Mouse (Mus musculus): Measurements from ENCODE around the gene Slc38a8. TPM values are rescaled to one million over a fixed set of nuclear protein-coding genes. Genes with fewer than 3 reads are reported as not detected.

Gene Slc38a8
- polyA plus RNA-seq, 1 experiment from 2014 or later: not detected

GRCm38 (mm10) chr8:119440952-119441270, 60.6 kb downstream of the Slc38a8 start:
- H3K4me2 ChIP-seq (replicated peaks; ENCODE audit: low read depth): peak overlapping the region; percentile 18
- H3K9ac ChIP-seq (ENCODE audit: low read length): no peak overlapping the region
- H3K4me3 ChIP-seq (ENCODE audit: low read depth, low read length): no peak overlapping the region
- ATAC-seq (ENCODE audit: low FRiP score, low TSS enrichment): peak; percentile 33
- DNase-seq (ENCODE audit: low spot score): no peak
- H3K9me3 ChIP-seq (ENCODE audit: control insufficient read depth, low read length): no peaks in the 10 kb centered on the region
- peaks cover 9% of the 10 kb centered on the region; the same call in 1 of the 2 replicates for H3K4me1 ChIP-seq (replicated peaks; ENCODE audit: control insufficient read depth, insufficient read depth)
- H3K36me3 ChIP-seq (ENCODE audit: control insufficient read depth, insufficient read depth, low read length): peaks cover 5% of the 10 kb centered on the region; the same call in 1 of the 2 replicates
- TF ChIP-seq CTCF (IDR thresholded peaks at IDR 0.05; ENCODE audit: low read depth) (no peak), EP300 (optimal IDR thresholded peaks at IDR 0.05) (no peak)
- no peaks in the 10 kb centered on the region for H3K27me3 ChIP-seq (ENCODE audit: control insufficient read depth, insufficient read depth, low read length)
- no peak overlapping the region for H3K27ac ChIP-seq (replicated peaks)
- 24% methylated on average over 1 of the region's 1 CpGs for WGBS

- H3K4me1 ChIP-seq (replicated peaks; ENCODE audit: control insufficient read depth, insufficient read depth): peaks cover 9% of the 10 kb centered on the region; the same call in 1 of the 2 replicates
- peak overlapping the region; percentile 65; the same call in 1 of the 2 replicates for H3K27ac ChIP-seq (replicated peaks)
- no peak overlapping the region for H3K9ac ChIP-seq (ENCODE audit: low read length)
- peaks cover 5% of the 10 kb centered on the region; the same call in 1 of the 2 replicates for H3K36me3 ChIP-seq (ENCODE audit: control insufficient read depth, insufficient read depth, low read length)
- peak overlapping the region; percentile 29 for H3K4me2 ChIP-seq (replicated peaks; ENCODE audit: low read depth)
- WGBS: 16% methylated on average over 16 of the region's 16 CpGs
- no peaks in the 10 kb centered on the region for H3K27me3 ChIP-seq (ENCODE audit: control insufficient read depth, insufficient read depth, low read length)
- H3K4me3 ChIP-seq (ENCODE audit: low read depth, low read length): no peak overlapping the region
- no peaks in the 10 kb centered on the region for H3K9me3 ChIP-seq (ENCODE audit: control insufficient read depth, low read length)
- peak; percentile 83 for DNase-seq (ENCODE audit: low spot score)
- peak; percentile 56 for ATAC-seq (ENCODE audit: low FRiP score, low TSS enrichment)
- TF ChIP-seq CTCF (IDR thresholded peaks at IDR 0.05; ENCODE audit: low read depth) (peak; percentile 80), EP300 (optimal IDR thresholded peaks at IDR 0.05) (no peak)
Observed at GRCm38 (mm10) chr8:119440250-119440951, 61.1 kb downstream of the Slc38a8 start.

GRCm38 (mm10) chr8:119439893-119440249, 61.6 kb downstream of the Slc38a8 start:
- Histone ChIP-seq H3K4me3 (ENCODE audit: low read depth, low read length) (peak overlapping the region; percentile 1; the same call in 1 of the 2 replicates), H3K4me2 (replicated peaks; ENCODE audit: low read depth) (peak overlapping the region; percentile 29; the same call in 1 of the 2 replicates), H3K36me3 (ENCODE audit: control insufficient read depth, insufficient read depth, low read length) (peaks cover 5% of the 10 kb centered on the region; the same call in 1 of the 2 replicates), H3K9ac (ENCODE audit: low read length) (no peak overlapping the region), H3K27ac (replicated peaks) (peak overlapping the region; percentile 65), H3K27me3 (ENCODE audit: control insufficient read depth, insufficient read depth, low read length) (no peaks in the 10 kb centered on the region), H3K9me3 (ENCODE audit: control insufficient read depth, low read length) (no peaks in the 10 kb centered on the region), H3K4me1 (replicated peaks; ENCODE audit: control insufficient read depth, insufficient read depth) (peaks cover 9% of the 10 kb centered on the region; the same call in 1 of the 2 replicates)
- WGBS: 62% methylated on average over 7 of the region's 7 CpGs
- TF ChIP-seq EP300 (optimal IDR thresholded peaks at IDR 0.05) (no peak), CTCF (IDR thresholded peaks at IDR 0.05; ENCODE audit: low read depth) (no peak)
- DNase-seq (ENCODE audit: low spot score) (no peak), ATAC-seq (ENCODE audit: low FRiP score, low TSS enrichment) (peak; percentile 11; the same call in 1 of the 2 replicates)

GRCm38 (mm10) chr8:119439424-119439823, 62.1 kb downstream of the Slc38a8 start:
- Histone ChIP-seq H3K27me3 (ENCODE audit: control insufficient read depth, insufficient read depth, low read length) (no peaks in the 10 kb centered on the region), H3K4me2 (replicated peaks; ENCODE audit: low read depth) (peak overlapping the region; percentile 62), H3K9me3 (ENCODE audit: control insufficient read depth, low read length) (no peaks in the 10 kb centered on the region), H3K36me3 (ENCODE audit: control insufficient read depth, insufficient read depth, low read length) (peaks cover 5% of the 10 kb centered on the region; the same call in 1 of the 2 replicates), H3K9ac (ENCODE audit: low read length) (no peak overlapping the region), H3K27ac (replicated peaks) (peak overlapping the region; percentile 65), H3K4me3 (ENCODE audit: low read depth, low read length) (peak overlapping the region; percentile 1; the same call in 1 of the 2 replicates), H3K4me1 (replicated peaks; ENCODE audit: control insufficient read depth, insufficient read depth) (peaks cover 9% of the 10 kb centered on the region; the same call in 1 of the 2 replicates)
- DNase-seq (ENCODE audit: low spot score) (no peak), ATAC-seq (ENCODE audit: low FRiP score, low TSS enrichment) (no peak)
- no peak for TF ChIP-seq EP300 (optimal IDR thresholded peaks at IDR 0.05)
- no peak for TF ChIP-seq CTCF (IDR thresholded peaks at IDR 0.05; ENCODE audit: low read depth)
- WGBS: 88% methylated on average over 2 of the region's 2 CpGs

- Histone ChIP-seq H3K27me3 (ENCODE audit: control insufficient read depth, insufficient read depth, low read length) (no peaks in the 10 kb centered on the region), H3K9me3 (ENCODE audit: control insufficient read depth, low read length) (no peaks in the 10 kb centered on the region), H3K9ac (ENCODE audit: low read length) (no peak overlapping the region), H3K36me3 (ENCODE audit: control insufficient read depth, insufficient read depth, low read length) (peaks cover 5% of the 10 kb centered on the region; the same call in 1 of the 2 replicates), H3K4me2 (replicated peaks; ENCODE audit: low read depth) (peak overlapping the region; percentile 62), H3K4me1 (replicated peaks; ENCODE audit: control insufficient read depth, insufficient read depth) (peaks cover 9% of the 10 kb centered on the region; the same call in 1 of the 2 replicates), H3K27ac (replicated peaks) (peak overlapping the region; percentile 65), H3K4me3 (ENCODE audit: low read depth, low read length) (no peak overlapping the region; the same call in 1 of the 2 replicates)
- no peak for TF ChIP-seq CTCF (IDR thresholded peaks at IDR 0.05; ENCODE audit: low read depth)
- TF ChIP-seq EP300 (optimal IDR thresholded peaks at IDR 0.05): no peak
- ATAC-seq (ENCODE audit: low FRiP score, low TSS enrichment): peak; percentile 27; the same call in 1 of the 2 replicates
- DNase-seq (ENCODE audit: low spot score): peak; percentile 64
- 63% methylated on average over 6 of the region's 6 CpGs for WGBS
Observed at GRCm38 (mm10) chr8:119438876-119439275, 62.6 kb downstream of the Slc38a8 start.

GRCm38 (mm10) chr8:119437506-119437905, 64.0 kb downstream of the Slc38a8 start:
- TF ChIP-seq CTCF (IDR thresholded peaks at IDR 0.05; ENCODE audit: low read depth): no peak
- TF ChIP-seq EP300 (optimal IDR thresholded peaks at IDR 0.05): no peak
- peak overlapping the region; percentile 36 for H3K4me3 ChIP-seq (ENCODE audit: low read depth, low read length)
- WGBS: 50% methylated on average over 11 of the region's 11 CpGs
- peak; percentile 36 for ATAC-seq (ENCODE audit: low FRiP score, low TSS enrichment)
- H3K4me2 ChIP-seq (replicated peaks; ENCODE audit: low read depth): peak overlapping the region; percentile 62
- H3K9me3 ChIP-seq (ENCODE audit: control insufficient read depth, low read length): no peaks in the 10 kb centered on the region
- H3K4me1 ChIP-seq (replicated peaks; ENCODE audit: control insufficient read depth, insufficient read depth): peaks cover 9% of the 10 kb centered on the region; the same call in 1 of the 2 replicates
- H3K27me3 ChIP-seq (ENCODE audit: control insufficient read depth, insufficient read depth, low read length): no peaks in the 10 kb centered on the region
- peak overlapping the region; percentile 63 for H3K9ac ChIP-seq (ENCODE audit: low read length)
- peak overlapping the region; percentile 91 for H3K27ac ChIP-seq (replicated peaks)
- DNase-seq (ENCODE audit: low spot score): peak; percentile 55
- H3K36me3 ChIP-seq (ENCODE audit: control insufficient read depth, insufficient read depth, low read length): no peaks in the 10 kb centered on the region

Data from stomach, postnatal 0 days (tissue).